Comparison of ENCODE assay signal across 15 mouse cellular contexts in genomic region chr15:12817592-12817991, GRCm38 (mm10).
"Had no signal": no experiment of that assay in that cellular context is flagged by ENCODE, and none has a peak within 500 bp of the region (broad histone marks: within the 10 kb centered on the region; RNA-seq: fewer than 3 reads in every experiment).

No protein-coding gene starts in this region.

- H3K4me1 ChIP-seq: stomach, embryonic 15.5 days had no signal

- H3K9ac ChIP-seq: neural tube, embryonic 15.5 days; stomach, embryonic 15.5 days had no signal

- H3K27me3 ChIP-seq: neural tube, embryonic 15.5 days; stomach, embryonic 15.5 days had no signal

- H3K4me2 ChIP-seq: neural tube, embryonic 15.5 days; stomach, embryonic 15.5 days had no signal

- H3K9me3 ChIP-seq: neural tube, embryonic 15.5 days; stomach, embryonic 15.5 days had no signal

- H3K27ac ChIP-seq: neural tube, embryonic 15.5 days; stomach, embryonic 15.5 days; stomach, postnatal 0 days had no signal

- H3K4me3 ChIP-seq: neural tube, embryonic 15.5 days; stomach, embryonic 15.5 days had no signal

- DNase-seq: retina, postnatal 1 day; right cerebral cortex, adult 18-20 months; right cerebral cortex, postnatal 14 days; right cerebral cortex, postnatal 25 days; right cerebral cortex, postnatal 4 days; spleen, adult 18-20 months; thymus, adult 18-20 months; thymus, adult 2 months; thymus, postnatal 14 days; thymus, postnatal 25 days; thymus, postnatal 36 days; thymus, postnatal 4 days had no signal
